Mouse (Mus musculus): Measurements from ENCODE around the gene Dyrk1b.
"Not testable (repeated sequence)": the region's sequence is repeated elsewhere in the genome, so short reads cannot be mapped to it uniquely, and the experiment has no call there.

Dyrk1b gene

DNA sequence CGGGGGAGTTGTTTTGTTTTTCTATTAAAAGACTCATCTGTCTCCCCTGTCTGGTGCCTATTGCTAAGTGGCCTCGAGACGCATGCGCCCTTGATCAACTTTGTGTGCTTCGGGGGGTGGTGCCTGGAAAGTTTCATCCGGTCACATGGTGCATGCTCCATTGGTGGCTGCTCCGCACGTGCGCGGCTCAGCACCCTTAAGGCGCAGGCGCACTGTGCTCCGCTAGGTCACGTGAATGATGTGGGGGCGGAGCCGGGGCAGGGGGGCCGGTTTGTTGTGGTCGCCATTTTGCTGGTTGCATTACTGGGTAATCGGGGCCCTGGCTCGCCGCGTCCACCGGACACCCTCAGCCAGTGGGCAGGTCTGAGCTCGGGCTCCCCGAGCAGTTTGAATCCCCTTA, at the start of gene Dyrk1b:
Gene Dyrk1b (plus strand): TSS at position 242 of the 400 bp plus-strand sequence.
- in situ Hi-C loops (cut with MboI, MseI) = loop anchor here (10.0 kb wide), 1 partner anchor 206 kb away; the partner anchor contains the start of gene Zfp36

DNA sequence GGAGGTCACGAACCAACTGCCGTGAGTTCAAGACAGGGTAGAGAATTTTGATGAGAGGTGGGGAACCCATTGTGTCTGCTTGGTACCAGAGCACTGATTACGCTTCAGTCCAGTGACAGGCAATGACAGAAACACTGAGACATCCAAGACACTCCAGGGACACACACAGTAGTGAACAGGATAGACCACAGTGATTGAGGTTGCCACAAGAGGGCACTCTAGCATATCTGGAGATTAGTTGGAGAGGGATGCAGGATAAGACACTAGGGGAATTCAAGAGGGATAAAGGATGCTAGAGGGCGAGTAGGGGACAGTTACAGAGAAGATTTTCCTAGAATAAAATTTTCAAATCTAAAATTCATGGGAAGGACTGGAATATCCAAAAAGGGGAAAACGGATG, 41.7 kb upstream of the Dyrk1b start:
- in situ Hi-C loops (cut with MboI, MseI) = loop anchor here (10.0 kb wide), 1 partner anchor 1187 kb away; no protein-coding TSS in a partner anchor

GRCm38 (mm10) chr7:28148263-28148662, 31.0 kb upstream of the Dyrk1b start:
- in situ Hi-C loops (cut with MboI, MseI) = loop anchor here (5.0 kb wide), 1 partner anchor 96 kb away; the partner anchor contains the start of gene Psmc4

DNA sequence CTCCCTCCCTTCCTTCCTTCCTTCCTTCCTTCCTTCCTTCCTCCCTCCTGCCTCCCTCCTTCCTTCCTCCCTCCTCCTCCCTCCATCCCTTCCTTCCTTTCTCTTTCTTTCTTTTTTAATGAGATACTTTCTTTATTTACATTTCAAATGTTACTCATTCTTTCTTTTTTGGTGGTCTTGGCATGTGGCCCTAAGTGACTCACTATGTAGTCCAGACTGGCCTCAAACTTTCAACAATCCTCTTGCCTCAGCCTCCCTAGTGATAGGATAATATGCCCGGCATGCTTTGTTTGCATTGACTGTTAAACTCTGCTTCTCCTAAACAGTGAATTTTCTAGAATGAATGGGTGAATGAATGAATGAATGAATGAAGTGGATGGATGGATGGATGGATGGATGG, 29.4 kb upstream of the Dyrk1b start:
- in situ Hi-C loops (cut with MboI, MseI) = loop anchor here (5.0 kb wide), 1 partner anchor 98 kb away; the partner anchor contains the start of gene Psmc4

DNA sequence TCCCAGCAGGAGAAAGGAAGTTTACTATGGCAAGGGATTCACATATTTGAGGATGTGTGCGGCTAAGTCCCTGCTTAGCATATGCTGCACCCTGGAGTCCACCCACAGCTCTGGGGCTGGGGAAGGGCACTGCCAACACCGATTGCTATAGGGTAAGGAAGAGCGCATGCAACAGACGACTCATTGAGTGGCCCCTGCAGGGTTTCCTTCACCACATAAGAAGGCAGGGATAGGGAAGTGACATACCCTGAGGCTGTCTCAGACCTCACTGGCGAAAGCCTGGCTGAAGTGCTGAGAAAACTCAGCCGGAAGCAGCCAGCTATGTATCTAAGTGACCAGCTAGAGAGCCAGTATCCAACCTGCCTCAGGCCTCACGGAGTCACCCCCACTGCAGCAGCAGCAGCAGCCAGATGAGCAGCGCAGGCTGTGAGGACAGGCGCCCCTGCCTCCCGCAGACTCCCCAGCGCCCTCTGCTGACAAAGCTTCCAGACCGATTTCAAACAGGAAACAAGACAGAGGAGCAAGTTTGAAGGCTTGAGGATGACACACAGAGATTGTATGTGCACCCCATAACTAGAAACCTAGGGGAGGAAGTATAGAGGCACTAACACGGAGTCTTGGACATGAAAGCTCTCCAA, 27.6 kb upstream of the Dyrk1b start:
- in situ Hi-C loops (cut with MboI, MseI) = no loop called here

GRCm38 (mm10) chr7:28153595-28153994, 25.7 kb upstream of the Dyrk1b start:
- in situ Hi-C loops (cut with MboI, MseI) = not testable (repeated sequence)

GRCm38 (mm10) chr7:28159292-28159691, 20.0 kb upstream of the Dyrk1b start:
- in situ Hi-C loops (cut with MboI, MseI) = loop anchor here (5.0 kb wide), 1 partner anchor 52 kb away; no protein-coding TSS in a partner anchor

DNA sequence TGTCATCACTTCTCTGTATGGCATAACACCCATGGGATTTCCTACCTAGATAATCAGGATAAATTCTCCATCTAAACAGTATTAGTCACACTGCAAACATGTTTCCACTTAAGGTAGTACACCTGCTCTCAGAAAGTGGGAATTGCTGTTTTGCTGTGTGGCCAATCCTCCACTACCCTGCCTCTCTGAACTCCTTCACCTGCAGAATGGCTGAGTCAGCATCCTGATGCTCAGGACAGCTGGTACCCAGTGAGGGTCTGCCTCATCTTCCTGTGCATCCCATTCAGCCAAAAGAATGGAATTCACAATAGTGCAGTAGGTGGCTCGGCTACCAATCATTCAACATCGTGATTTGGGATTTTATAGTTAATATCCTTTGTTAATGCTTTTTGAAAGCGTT, 19.4 kb upstream of the Dyrk1b start:
- in situ Hi-C loops (cut with MboI, MseI) = loop anchor here (5.0 kb wide), 1 partner anchor 53 kb away; no protein-coding TSS in a partner anchor

GRCm38 (mm10) chr7:28161163-28161749, 18.0 kb upstream of the Dyrk1b start:
- in situ Hi-C loops (cut with MboI, MseI) = no loop called here

DNA sequence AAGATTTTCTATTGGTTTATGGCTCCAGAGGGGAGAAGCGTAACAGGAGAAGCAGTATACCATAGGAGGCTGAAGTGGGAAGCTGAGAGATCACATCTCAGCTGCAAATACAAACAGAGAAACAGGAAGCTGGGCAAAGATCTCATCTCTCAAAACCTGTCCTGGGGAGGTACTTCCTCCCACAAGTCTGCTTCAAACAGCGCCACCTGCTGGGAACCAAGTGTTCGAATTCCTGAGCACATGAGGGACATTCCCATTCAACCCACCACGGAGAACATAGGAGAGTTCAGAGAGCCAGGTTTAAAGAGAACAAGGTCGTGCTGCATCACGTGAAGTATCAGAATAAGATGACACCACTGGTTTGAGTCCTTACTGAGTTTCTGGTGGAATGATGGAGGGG, 13.9 kb upstream of the Dyrk1b start:
- in situ Hi-C loops (cut with MboI, MseI) = no loop called here

DNA sequence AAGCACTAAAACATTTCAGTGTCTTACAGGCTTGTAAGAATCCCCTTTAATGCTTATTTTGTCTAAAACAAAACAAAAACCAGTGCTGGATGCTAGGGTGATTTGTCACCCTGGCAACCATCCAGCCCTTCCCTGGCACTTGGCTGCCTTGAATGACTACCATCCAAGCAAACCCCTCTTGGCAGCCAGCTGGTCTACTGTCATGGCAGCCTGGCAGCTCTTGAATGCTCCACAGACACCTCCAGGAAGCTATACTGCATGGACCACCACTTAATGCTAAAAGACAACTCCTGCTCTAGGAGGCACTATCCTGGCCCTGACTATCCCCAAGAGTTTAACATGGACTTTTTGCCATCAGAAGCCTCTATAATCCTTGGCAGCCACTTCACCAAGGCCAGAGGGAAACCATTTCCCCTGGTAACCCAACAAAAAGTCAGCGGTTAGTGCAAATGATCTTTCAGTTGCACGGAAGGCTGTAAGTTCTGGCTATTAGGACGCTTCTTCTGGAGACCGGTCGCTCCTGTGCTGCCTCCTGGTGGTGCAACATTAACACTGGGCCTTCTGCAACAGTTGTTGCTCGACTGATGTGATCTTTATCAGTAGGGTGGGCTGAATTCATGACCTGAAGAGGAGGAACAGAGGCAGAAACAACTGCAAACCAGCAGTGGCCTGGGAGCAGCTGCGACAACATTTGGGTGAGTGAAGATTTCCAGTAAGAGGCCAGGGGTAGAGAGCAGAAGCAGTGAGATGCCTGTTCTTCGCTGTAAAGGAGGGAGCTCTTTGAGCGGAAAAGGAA, 10.8 kb upstream of the Dyrk1b start:
- in situ Hi-C loops (cut with MboI, MseI) = no loop called here

- in situ Hi-C loops (cut with MboI, MseI) = loop anchor here (5.0 to 10.0 kb wide), 2 partner anchors 215 to 807 kb away; partner anchors contain the start of gene Zfp36
Observed at GRCm38 (mm10) chr7:28169489-28170422, 9.5 kb upstream of the Dyrk1b start, which contains the start of gene Fbl. Fbl (plus strand) TSS chr7:28169710.

- in situ Hi-C loops (cut with MboI, MseI) = loop anchor here (10.0 kb wide), 1 partner anchor 209 kb away; the partner anchor contains the start of gene Zfp36
Observed at GRCm38 (mm10) chr7:28175358-28175757, 3.9 kb upstream of the Dyrk1b start.

DNA sequence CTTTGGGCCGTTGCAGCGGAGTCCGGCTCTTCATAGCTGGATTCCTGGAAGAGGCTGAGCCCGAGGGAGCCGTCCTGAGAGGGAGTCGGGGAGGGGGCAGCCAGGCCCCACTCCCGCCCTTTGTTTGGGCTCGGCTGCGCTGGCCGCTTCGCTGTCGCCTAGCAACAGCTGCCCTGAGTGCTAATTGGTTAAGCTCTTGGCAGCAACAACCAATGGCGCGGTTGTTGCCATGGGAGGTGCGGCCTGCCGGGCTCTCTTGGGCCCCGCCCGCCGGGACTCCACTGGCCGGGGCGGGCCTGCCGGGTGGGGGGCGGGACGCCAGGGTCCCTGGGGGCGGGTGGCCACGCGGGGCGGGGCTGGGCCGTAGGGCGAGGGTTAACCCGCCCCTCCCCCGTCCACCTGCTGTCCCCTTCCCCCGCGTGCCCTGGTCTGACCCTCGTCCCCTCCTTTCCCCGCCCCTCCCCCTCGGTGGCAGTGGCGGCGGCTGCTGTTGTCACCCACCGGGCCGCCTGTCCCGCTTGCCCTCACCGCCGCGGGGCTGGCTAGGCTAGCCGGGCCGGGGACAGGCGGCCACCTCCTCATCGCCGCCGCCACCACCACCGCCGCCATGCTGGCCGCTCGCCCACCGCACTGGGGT, 590 bp downstream of the Dyrk1b start:
- in situ Hi-C loops (cut with MboI, MseI) = loop anchor here (10.0 kb wide), 1 partner anchor 205 kb away; the partner anchor contains the start of gene Zfp36

GRCm38 (mm10) chr7:28180890-28181289, 1.6 kb downstream of the Dyrk1b start:
- in situ Hi-C loops (cut with MboI, MseI) = no loop called here

- in situ Hi-C loops (cut with MboI, MseI) = no loop called here
Observed at GRCm38 (mm10) chr7:28181376-28181775, 2.1 kb downstream of the Dyrk1b start.

GRCm38 (mm10) chr7:28182320-28182719, 3.1 kb downstream of the Dyrk1b start:
- in situ Hi-C loops (cut with MboI, MseI) = no loop called here

DNA sequence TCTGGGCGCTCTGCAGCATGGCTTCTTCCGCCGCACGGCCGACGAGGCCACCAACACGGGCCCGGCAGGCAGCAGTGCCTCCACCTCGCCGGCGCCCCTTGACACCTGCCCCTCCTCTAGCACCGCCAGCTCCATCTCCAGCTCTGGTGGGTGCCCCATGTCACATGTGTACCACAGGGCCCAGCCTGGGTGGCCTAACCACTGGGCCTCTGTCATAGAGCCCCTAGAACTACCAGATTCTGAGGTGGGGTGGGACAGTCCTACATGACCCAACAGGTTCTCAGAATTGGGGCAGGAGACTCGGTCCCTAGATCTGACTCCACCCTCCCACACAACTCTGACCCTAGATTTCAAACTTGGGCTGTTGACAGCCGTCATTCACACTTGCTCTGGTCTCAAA, 6.6 kb downstream of the Dyrk1b start:
- in situ Hi-C loops (cut with MboI, MseI) = no loop called here

DNA sequence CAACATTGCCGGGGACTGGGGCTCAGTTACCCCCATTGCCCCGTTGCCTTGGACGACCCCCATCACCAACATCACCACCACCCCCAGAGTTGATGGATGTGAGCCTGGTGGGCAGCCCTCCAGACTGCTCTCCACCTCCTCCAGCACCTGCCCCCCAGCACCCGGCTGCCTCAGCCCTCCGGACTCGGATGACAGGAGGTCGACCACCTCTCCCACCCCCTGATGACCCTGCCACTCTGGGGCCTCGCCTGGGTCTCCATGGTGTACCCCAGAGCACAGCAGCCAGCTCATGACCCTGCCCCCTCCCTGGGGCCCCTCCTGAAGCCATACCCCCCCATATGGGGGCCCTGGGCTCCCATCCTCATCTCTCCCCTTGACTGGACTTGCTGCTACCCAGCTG, 7.4 kb downstream of the Dyrk1b start:
- in situ Hi-C loops (cut with MboI, MseI) = no loop called here

DNA sequence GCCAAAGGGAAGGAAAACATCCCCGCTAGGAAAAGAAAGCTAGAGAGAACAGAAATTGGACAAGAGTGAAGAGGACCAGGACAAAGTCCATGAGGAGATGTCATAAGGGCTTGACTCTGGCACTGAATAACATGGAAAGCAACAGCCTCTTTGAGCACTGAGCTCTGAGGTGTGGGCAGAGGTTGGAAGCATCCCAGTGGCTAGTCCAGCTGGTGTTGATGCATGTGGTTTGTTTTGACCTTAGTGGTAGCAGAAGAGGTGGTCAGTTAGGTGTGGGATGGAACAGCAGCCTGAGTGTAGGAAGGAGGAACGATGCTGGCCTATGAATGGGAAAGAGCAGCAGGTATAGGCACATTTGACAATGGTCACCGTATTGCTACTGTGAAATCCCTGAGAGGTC, 12.2 kb downstream of the Dyrk1b start:
- in situ Hi-C loops (cut with MboI, MseI) = no loop called here

All from regulatory T cell (primary cell).